Mouse (Mus musculus) E14TG2a.4 (cell line): ENCODE results near the gene Son.

ENCODE experiments used
- CTCF ChIP-seq: conservative IDR thresholded peaks from 2 replicates; pipeline ENCODE4 v1.5.1; 2014; ENCODE audit warnings: low read length
- NANOG ChIP-seq: IDR thresholded peaks from 2 replicates; pipeline ENCODE4 v1.6.1; 2014; ENCODE audit warnings: borderline replicate concordance, low read length, mixed read lengths
- POU5F1 ChIP-seq: IDR thresholded peaks from 2 replicates; pipeline ENCODE4 v1.6.1; 2014; ENCODE audit warnings: low read length, borderline replicate concordance

DNA sequence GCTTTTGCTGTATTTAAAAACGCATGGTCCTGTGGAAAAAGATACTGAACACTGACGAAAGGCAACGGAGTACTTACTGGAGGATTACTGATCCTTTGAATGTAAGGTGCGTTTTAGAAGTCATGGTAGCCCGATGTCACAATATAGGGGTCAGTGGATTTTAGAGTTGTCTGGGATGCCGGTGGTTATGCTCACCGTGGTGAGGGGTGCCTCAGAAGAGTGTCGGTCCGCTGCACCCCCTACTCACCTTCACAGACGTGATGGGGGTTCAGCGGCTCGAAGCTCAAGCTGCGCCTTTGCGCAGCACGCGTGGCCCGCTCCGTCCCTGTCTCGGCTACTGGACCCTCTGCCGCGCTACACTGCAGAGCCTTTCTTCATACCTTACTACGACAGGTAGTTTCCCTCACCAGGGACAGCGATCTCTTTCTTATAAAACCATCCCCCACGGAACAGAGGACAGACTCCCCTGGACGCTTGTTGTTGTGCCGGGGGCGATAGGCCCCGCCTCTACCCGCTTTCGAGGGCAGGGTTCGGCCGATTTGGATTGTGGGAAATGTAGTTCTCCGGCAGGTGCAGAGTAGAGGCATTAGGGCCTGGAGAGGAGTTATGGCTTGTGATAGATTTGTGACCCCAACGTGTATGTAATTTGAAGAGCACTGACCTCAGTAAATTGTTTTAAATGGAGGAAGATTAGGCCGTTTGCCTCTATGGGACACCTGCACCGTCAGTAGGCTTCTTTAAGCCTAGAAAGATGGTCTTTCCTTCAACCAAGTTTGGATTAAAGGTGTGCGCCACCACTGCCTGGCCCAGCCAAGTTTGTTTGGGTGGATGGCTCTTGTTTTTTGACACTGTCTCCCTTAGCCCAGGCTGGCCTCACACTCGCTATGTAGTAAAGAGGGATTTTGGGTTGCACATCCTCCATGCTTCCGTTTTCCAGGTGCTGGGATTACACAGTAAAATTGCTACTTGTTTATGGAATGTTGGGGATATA is 28.5 kb upstream of the Son start, which contains the start of gene Dnajc28:
- TF ChIP-seq CTCF = no peak
- no peak for TF ChIP-seq POU5F1
- TF ChIP-seq NANOG = no peak
